Mouse (Mus musculus) hindbrain, embryonic 13.5 days (tissue): ENCODE measurements around the gene Gm3727. TPM values are rescaled to one million over a fixed set of nuclear protein-coding genes. Genes with fewer than 3 reads are reported as not detected.
"Not testable (repeated sequence)": the region's sequence is repeated elsewhere in the genome, so short reads cannot be mapped to it uniquely, and the experiment has no call there.

ENCODE experiments used
- ATAC-seq: fragments of 200-750 bp; cut with Nextera tagmentation; 2 replicates; pipeline ENCODE4 v1.8.0; 2017; ENCODE audit warnings: moderate TSS enrichment; ENCODE audit not compliant: low FRiP score
- H3K27ac ChIP-seq: fragments of 300-500 bp; sonication (generic); 2 replicates; pipeline ENCODE4 v1.5.1; 2015; ENCODE audit warnings: inconsistent platforms, mild to moderate bottlenecking, moderate library complexity
- H3K27me3 ChIP-seq: fragments of 300-500 bp; sonication (generic); 2 replicates; pipeline ENCODE4 v1.6.1; 2015; ENCODE audit warnings: mild to moderate bottlenecking, inconsistent platforms
- H3K36me3 ChIP-seq: fragments of 300-500 bp; sonication (generic); 2 replicates; pipeline ENCODE4 v1.6.1; 2015; ENCODE audit warnings: mild to moderate bottlenecking, inconsistent platforms
- H3K4me1 ChIP-seq: fragments of 300-500 bp; sonication (generic); replicated peaks from 2 replicates; pipeline ENCODE4 v1.6.1; 2015; ENCODE audit warnings: inconsistent platforms
- H3K4me2 ChIP-seq: fragments of 300-500 bp; sonication (generic); 2 replicates; pipeline ENCODE4 v1.6.1; 2015; ENCODE audit warnings: inconsistent platforms, mild to moderate bottlenecking, moderate library complexity
- H3K4me3 ChIP-seq: fragments of 300-500 bp; sonication (generic); 2 replicates; pipeline ENCODE4 v1.5.1; 2015; ENCODE audit warnings: mild to moderate bottlenecking, inconsistent platforms
- H3K9ac ChIP-seq: fragments of 300-500 bp; sonication (generic); 2 replicates; pipeline ENCODE4 v1.6.1; 2015; ENCODE audit warnings: mild to moderate bottlenecking, inconsistent platforms
- H3K9me3 ChIP-seq: fragments of 300-500 bp; sonication (generic); 2 replicates; pipeline ENCODE4 v1.6.1; 2016; ENCODE audit warnings: inconsistent platforms
- WGBS: fragments of 180-500 bp; shearing (Covaris S2); methylation state at CpG from one replicate; pipeline ENCODE4 v1.1.7; 2015; 5-methylcytosine and 5-hydroxymethylcytosine counted together
- polyA plus RNA-seq: library from polyadenylated mRNA; unstranded; fragments of >200 nt; fragmentation: Nextera tagmentation; extraction: Ambion mirVana; gene quantifications from 2 replicates; pipeline ENCODE4 v1.2.1, GENCODE M21; 2015

Gm3727 gene
- polyA plus RNA-seq: not detected in 2 replicates

DNA sequence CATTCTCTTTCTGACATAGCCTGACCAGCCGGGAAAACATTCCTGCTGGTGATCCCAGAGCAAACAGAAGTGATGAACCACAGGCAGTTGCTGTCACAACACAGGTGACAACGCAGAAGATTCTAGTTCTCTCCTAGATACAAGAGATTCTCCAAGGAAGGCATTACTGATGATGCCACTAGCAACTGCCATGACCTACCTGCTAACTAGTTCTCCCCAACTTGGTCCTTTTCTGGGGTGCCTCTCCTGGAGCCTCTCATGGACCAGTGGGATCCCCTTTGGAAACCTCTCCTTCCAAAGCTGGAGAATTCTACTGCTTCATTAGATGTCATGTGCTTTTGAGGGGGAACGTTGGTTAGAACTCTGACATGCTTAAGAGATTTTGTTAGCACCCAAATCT is at the start of gene Gm3727:
Gm3727 (minus strand) TSS at position 101 of the 400 bp plus-strand sequence.
- not testable (repeated sequence) for H3K27me3 ChIP-seq

GRCm38 (mm10) chr14:7243498-7243897 is 21.0 kb downstream of the Gm3727 start:
- H3K9me3 ChIP-seq, ATAC-seq, H3K27ac ChIP-seq, H3K27me3 ChIP-seq, H3K36me3 ChIP-seq, H3K4me2 ChIP-seq, H3K9ac ChIP-seq, H3K4me3 ChIP-seq, H3K4me1 ChIP-seq: not testable (repeated sequence)
- under 1% methylated on average over 7 of the region's 10 CpGs for WGBS

More for the DNA sequence above, at the start of gene Gm3727:
- 82% methylated on average over 3 of the region's 3 CpGs for whole genome bisulfite sequencing
- not testable (repeated sequence) for H3K36me3 ChIP-seq, H3K9me3 ChIP-seq, ATAC-seq, H3K9ac ChIP-seq, H3K4me1 ChIP-seq, H3K4me3 ChIP-seq, H3K27ac ChIP-seq, H3K4me2 ChIP-seq

Other genes with a start within 250 kb of the Gm3727 start
- gene Gm10406, start 237.3 kb downstream of the Gm3727 start, polyA plus RNA-seq: 3.9 and 5.3 TPM in 2 replicates
- gene Gm3685, start 219.7 kb downstream of the Gm3727 start, polyA plus RNA-seq: not detected in 2 replicates
- 6.3 and 7.1 TPM in 2 replicates for gene Gm3696, start 164.1 kb downstream of the Gm3727 start, polyA plus RNA-seq
- not detected in 2 replicates for gene Gm6676, start 139.3 kb downstream of the Gm3727 start, polyA plus RNA-seq
- 10.1 and 10.2 TPM in 2 replicates for gene Gm3512, start 90.2 kb downstream of the Gm3727 start, polyA plus RNA-seq
- gene Gm16434, start 70.2 kb downstream of the Gm3727 start, polyA plus RNA-seq: not detected in 2 replicates
- 5.4 and 5.5 TPM in 2 replicates for gene Gm3739, start 50.3 kb upstream of the Gm3727 start, polyA plus RNA-seq
- gene Gm5797, start 67.7 kb upstream of the Gm3727 start, polyA plus RNA-seq: not detected in 2 replicates
- gene Gm8374, start 100.4 kb upstream of the Gm3727 start, polyA plus RNA-seq: not detected in 2 replicates
- gene Gm3755, start 186.2 kb upstream of the Gm3727 start, polyA plus RNA-seq: 0.17 TPM in 1 of 2 replicates, not detected in the other
- gene Gm3752, start 219.0 kb upstream of the Gm3727 start, polyA plus RNA-seq: 8.1 and 10.0 TPM in 2 replicates